Mouse (Mus musculus) brain, embryonic 14.5 days (tissue): ENCODE data around the gene Sgta.

Experiments used
- CTCF ChIP-seq: fragments of 200-500 bp; IDR thresholded peaks from 2 replicates; pipeline ENCODE4 v1.5.1; 2012; ENCODE audit warnings: inconsistent platforms, mild to moderate bottlenecking, moderate library complexity, borderline replicate concordance; ENCODE audit not compliant: insufficient read depth, insufficient read length; ENCODE audit errors: extremely low read depth
- POLR2A ChIP-seq: fragments of 200-500 bp; IDR thresholded peaks from 2 replicates; pipeline ENCODE4 v1.6.1; 2012; ENCODE audit warnings: mild to moderate bottlenecking, inconsistent platforms, borderline replicate concordance; ENCODE audit not compliant: poor library complexity, insufficient read depth, insufficient read length, severe bottlenecking; ENCODE audit errors: extremely low read depth

DNA sequence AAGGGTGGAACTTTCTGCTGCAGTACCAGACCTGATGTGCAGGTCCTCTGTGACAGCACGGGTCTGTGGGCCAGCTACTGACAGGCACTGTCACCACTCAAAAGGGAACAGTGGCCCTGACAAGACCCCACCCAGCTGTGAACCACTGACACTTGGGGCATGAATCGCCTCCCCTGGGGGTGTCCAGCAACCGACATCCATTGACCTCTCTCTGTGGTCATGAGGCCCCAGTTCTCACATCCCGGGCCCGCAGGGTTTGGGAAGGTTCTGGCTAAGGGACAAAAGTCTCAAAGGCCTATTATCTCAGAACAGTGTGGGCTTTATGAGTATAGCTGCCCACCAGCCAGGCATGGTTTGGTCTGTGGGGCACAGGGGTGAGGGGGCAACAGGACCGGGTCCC lies 4.8 kb downstream of the Sgta start:
- TF ChIP-seq POLR2A (no peak), CTCF (no peak)
